Mouse (Mus musculus) heart, adult 8-10 months (tissue): Measurements from ENCODE around the gene Smtn. TPM values are rescaled to one million over a fixed set of nuclear protein-coding genes. Genes with fewer than 3 reads are reported as not detected.

Experiments used
- DNase-seq: peaks from one replicate; pipeline ENCODE4 v3.0.0; 2022; ENCODE audit warnings: low spot score
- total RNA-seq, 4 experiments: library from RNA; stranded (reverse); gene quantifications; 2 replicates each; pipeline ENCODE4 v1.2.4; 2022

Gene Smtn
- total RNA-seq, 4 experiments from 2014 or later = 128 to 185 (median 149) TPM

DNA sequence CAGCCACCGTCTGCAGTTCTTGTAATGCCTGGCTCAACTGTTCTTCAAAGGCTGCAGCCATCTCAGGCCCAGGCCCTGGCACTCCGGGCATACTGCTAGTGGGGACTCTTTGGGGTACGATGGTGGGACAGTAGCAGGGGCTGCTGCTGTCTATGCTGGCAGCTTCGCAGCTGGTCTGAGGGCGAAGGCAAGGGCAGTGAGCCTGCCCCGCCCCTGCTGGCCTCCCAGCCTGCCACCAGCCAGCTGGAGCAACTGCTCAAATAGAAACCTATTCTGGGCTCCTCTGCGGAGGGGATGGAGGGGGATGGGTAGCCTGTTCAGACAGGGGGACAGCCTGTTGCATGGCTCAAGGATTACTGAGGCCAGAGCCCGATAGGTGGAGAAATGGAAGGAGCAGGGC, 12.6 kb downstream of the Smtn start:
- no peak for DNase-seq

- no peak for DNase-seq
Measured at GRCm38 (mm10) chr11:3526979-3527738, 13.3 kb downstream of the Smtn start.

DNA sequence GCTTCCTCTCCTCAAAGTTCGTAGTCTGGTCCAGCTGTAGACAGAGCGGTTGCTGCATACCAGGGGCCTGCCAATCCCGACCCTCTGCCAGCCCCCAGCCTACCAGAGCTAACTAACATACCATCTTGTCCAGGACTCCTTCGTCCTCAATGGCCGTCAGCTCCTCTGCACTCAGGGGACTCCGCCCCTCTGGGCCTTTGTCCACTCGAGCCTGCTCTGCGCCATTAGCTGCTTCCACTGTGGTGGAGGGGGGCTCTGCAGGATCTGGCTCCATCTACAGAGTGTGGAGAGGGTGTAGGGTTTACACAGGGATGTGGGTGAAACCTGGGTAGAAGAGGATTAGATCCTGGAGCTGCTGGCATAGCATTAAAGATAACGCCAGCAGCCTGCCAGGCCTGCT, 14.2 kb downstream of the Smtn start:
- DNase-seq = no peak

GRCm38 (mm10) chr11:3525560-3525959, 14.9 kb downstream of the Smtn start:
- DNase-seq = no peak

GRCm38 (mm10) chr11:3523840-3524582, 16.4 kb downstream of the Smtn start:
- DNase-seq = no peak

DNA sequence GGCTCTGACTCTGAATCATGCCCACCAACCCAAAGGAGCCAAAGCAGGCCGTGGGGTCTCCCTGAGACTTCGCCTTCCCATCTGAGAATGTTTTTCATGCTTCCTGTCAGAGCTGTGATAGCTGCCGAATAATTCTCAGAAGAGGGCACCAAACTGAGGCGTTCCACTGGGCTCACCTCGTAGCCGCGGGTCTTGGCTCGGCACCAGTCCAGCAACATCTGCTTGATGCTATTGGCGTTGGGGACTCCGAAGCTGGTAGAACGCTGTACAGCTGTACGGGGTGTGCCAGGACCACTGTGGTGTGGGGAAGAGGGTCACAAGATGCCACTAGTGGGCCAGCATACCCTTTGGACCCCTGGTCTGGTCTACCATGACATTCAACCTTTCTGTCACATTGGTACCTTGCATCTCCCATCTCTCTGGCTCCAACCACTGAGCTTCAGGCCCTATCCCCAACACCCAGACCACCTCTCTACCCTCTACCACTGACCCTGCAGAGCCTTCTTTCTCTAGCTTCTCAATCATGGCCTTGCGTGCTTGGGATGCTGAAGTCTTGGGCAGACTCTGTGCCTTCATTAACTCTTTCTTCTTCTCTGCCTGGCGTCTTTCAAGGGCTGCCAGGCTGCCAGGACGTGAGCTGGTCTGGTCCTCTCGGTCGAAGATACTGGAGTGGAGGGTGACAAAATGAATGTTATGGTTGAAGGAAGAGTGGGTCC, 18.0 kb downstream of the Smtn start:
- DNase-seq = no peak

DNA sequence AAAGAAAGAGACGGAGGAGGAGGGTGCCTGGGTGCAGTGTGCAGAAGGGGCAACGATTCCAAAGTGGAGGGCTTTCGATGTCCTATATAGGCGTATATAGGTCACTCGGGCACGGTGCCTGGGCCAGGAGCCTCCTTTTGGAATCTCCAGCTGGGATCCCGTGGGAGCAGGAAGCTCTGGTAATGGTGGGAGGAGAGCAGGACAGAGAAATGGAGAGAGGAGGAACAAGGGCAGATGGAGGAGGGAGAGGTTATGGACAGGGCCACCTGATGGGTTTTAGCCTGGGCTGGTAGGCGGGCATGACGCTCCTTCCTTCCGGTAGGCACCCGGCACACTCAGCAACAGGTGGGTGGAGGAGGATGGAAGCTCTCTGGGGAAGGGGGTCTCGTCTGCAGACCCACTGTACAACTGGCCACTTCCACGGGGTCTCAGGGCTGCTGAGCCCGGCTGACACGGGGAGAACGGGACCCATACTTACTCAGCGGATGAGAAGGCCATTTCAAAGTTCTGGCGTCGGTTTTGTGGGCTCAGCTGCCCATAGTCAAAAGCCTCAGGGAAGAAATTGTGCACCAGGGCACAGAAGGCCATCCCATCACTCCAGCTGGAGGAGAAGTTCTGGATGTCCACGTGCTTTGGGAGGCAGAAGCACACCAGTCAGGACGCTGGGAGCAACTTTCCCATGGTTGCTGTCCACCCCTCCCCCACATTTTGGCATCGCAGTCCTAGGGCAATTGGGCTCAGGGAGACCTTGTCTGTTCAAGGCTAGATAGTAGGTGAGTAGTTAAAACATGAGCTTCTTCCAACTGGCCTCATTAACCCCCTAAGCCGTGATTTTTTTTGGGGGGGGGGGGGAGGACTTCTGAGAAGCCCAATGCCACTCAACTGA, 18.8 kb downstream of the Smtn start:
- no peak for DNase-seq

DNA sequence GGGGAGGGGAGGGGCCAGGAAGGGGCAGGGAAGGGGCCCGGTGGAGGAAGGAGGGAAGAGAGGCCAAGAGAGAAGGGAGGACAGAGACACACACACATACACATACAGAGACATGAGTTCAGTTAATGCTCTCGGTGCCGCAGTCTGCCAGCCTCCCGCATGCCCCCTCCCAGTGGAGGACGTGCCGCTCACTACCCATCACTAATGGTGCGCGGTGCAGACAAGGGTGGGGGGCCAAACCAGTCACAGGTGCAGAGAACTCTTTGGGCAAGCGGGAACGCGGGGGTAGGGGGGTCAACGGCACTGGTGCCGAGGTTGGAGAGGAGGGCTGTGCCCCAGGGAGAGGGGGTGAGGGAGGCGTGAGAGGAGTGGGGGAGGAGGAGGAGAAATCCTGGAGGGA, 19.5 kb downstream of the Smtn start:
- no peak for DNase-seq

- no peak for DNase-seq
Measured at GRCm38 (mm10) chr11:3519756-3520398, 20.5 kb downstream of the Smtn start.

- no peak for DNase-seq
Measured at GRCm38 (mm10) chr11:3519051-3519726, 21.2 kb downstream of the Smtn start.

DNA sequence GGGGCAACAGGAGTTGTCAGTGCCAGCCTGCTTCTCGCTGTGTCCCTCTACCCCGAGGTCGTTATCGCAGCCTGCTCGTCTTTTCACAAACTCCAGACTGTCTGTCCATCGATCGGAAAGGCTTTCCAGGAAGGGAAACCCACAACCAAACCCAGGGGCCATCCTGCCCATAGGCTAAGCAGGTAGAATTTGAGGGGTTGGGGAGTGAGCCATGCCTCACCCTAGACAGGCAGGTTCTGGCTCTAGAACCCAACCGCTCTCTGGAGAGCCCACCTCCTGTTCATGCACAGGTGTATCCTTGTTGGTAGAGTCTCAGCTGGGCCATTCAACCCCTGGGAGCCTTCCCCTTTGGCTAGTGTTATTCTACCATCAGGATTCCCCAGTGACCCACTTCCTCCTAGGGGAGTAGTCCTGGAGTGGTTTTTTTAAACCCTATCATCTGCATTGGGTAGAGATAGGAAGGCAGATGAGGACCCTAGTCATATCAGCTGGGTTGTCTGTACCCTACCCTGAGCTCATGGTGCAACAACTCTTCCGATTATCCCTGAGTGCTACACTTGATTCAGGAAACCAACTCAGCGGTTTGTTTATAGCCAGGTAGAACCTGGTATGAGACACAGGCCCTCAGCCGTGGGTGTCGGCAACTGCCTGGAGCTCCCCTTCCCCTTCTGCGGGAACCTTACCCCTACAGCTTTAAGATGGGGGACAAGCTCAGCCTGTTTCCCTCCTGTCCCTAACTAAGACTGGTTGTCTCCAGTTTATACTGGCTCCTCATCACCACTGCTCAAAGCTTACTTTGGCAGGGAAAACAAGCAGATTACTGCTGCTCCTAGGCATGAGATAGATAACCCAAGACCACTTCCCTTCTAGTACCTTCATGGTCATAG, 22.3 kb downstream of the Smtn start:
- DNase-seq = no peak

DNA sequence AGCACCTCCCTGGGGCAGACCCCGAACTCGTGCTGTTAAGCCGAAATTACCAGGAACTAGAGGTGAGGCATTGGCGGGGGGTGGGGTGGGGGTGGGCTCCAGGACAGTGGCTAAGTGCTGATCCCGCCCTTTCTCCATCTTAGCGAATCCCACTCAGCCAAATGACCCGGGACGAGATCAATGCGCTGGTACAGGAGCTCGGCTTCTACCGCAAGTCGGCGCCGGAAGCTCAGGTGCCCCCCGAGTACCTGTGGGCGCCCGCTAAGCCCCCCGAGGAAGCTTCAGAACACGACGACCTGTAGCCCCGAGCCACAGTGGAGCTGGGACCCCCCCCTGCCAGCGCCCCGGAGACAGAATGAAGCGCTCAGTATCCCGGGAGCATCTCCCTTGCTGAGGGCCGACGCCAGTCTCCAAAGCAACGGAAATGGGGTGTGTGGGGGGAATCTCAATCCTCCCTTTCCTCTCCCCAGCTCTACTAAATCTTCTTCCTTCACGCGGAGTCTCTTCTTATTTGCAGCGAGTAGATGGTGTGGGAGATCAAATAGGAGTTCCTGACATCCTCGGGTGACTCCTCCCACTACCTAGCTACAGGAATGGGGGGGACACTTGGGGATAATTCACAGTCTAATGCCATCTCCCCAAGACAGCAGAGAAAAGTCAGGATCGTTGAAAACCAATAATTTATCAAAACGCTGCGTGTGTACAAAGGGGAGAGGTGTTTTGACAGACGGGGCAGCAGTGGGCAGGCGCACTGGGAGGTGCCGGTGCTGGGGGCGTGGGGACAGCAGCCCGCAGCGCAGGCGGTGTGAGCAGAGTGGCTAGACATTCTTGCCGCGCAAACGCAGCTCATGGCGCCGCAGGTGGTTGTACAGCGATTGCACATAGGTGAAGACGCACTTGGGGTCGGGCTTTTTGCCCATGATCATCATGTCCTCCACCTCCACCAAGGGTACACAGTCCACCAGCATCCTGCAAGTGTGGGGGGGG, 23.3 kb downstream of the Smtn start:
- no peak for DNase-seq

- DNase-seq = no peak
Measured at GRCm38 (mm10) chr11:3516121-3516520, 24.3 kb downstream of the Smtn start.

DNA sequence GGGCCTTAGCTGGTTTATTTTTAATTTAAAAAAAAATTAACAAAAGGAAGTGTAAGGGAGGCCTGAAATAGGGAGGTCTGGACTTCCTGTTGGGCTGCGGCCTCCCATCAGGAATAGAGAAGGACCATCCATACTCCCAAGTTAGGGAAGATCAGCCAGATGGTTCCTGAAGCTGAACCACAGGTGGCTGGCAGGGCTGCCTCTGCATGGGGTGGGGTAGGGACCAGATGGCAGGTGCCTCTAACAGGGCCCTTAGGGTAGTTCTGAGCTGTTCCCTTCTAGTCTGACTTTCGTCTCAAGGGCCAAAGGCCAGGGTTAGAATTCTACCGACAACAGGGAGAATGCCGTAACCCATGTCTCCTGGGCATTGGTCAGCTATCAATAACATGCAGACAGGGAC, 24.8 kb downstream of the Smtn start:
- no peak for DNase-seq

DNA sequence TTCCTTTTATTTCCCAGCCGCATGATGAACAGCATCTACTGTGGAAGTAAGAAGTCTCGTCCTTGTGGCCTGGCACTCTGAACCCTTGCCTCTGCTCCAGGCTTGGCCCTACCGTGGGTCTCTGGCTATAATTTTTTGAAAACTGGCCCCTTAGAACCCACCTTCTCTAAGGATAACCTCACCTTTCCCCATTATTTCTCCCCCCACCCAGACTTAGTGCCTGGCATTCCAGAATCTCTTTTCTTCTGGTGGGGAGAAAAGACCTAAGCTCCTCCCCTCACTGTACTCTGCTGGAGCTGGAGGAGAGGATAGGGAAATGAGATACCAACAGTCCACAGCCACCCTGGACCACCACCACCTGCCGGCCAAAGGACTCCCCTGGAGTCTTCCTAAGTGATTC, 25.2 kb downstream of the Smtn start:
- no peak for DNase-seq

- peak; percentile 94 for DNase-seq
Measured at GRCm38 (mm10) chr11:3514529-3515054, 25.8 kb downstream of the Smtn start, which contains the start of gene Selenom. Selenom (plus strand) TSS chr11:3514684.

DNA sequence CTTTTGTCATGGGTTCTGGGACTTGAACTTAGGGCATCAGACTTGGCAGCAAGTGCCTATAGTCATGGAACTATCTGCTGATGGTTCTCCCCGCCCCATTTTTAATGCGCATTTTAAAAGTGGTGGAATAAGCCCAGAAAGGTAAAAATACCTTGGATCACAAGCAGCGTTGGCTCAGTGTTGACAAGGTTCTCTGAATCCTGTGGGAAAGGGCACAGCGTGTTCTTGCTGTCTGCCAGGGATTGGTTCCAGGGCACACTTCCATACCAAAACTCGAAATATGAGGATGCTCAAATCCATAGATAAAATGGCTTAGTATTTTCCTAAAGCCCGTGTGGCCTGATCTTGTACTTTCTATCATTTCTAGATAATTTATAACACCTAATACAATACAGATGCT, 27.1 kb downstream of the Smtn start:
- DNase-seq = no peak

- no peak for DNase-seq
Measured at GRCm38 (mm10) chr11:3510321-3510720, 30.1 kb downstream of the Smtn start.
